9 mouse cellular contexts compared by ENCODE assay signal in genomic region chr4:129620419-129621282, GRCm38 (mm10). TPM values are rescaled to one million over a fixed set of nuclear protein-coding genes. Genes with fewer than 3 reads are reported as not detected.
DNase-seq lines count a peak whose midpoint lies in the region; ATAC-seq and TF ChIP-seq lines count a peak whose summit lies in the region.
"Had no signal": no experiment of that assay in that cellular context is flagged by ENCODE, and none has a peak within 500 bp of the region (broad histone marks: within the 10 kb centered on the region; RNA-seq: fewer than 3 reads in every experiment).

No protein-coding gene starts in this region.

- no peaks in the 10 kb centered on the region for H3K9me3 ChIP-seq in forebrain, embryonic 13.5 days (replicated peaks)
- no peaks in the 10 kb centered on the region for H3K9me3 ChIP-seq in forebrain, embryonic 15.5 days
- H3K9me3 ChIP-seq in kidney, embryonic 16.5 days (ENCODE audit: low read length): no peaks in the 10 kb centered on the region
- no peaks in the 10 kb centered on the region for H3K9me3 ChIP-seq in stomach, embryonic 16.5 days (replicated peaks; ENCODE audit: control insufficient read depth, low read length)

- peaks cover 24% of the 10 kb centered on the region for H3K36me3 ChIP-seq in forebrain, embryonic 13.5 days (ENCODE audit: poor library complexity, severe bottlenecking)
- H3K36me3 ChIP-seq in forebrain, embryonic 15.5 days: peaks cover 9% of the 10 kb centered on the region
- H3K36me3 ChIP-seq in kidney, embryonic 16.5 days (ENCODE audit: insufficient read depth, low read length): 0 out of 2 replicates have a peak, but pooled peaks cover 9% of the 10 kb centered on the region
- H3K36me3 ChIP-seq in spleen, adult 2 months (ENCODE audit: control insufficient read depth, insufficient read depth, low read length): no peaks in the 10 kb centered on the region; the same call in 1 of the 2 replicates
- H3K36me3 ChIP-seq in stomach, embryonic 16.5 days (ENCODE audit: control insufficient read depth, insufficient read depth, low read length): 0 out of 2 replicates have a peak, but pooled peaks cover 4% of the 10 kb centered on the region

- DNase-seq in kidney, postnatal 10 days: no peak
- DNase-seq in spleen, adult 2 months (ENCODE audit: low read depth in 1 of 2, low spot score in 2 of 2): no peak
- DNase-seq in spleen, postnatal 14 days (ENCODE audit: low spot score in 2 of 2): no peak
- DNase-seq in left cerebral cortex, adult 9 months (ENCODE audit: low spot score in 2 of 2): no peak

- 93% methylated on average over 11 of the region's 11 CpGs for WGBS in forebrain, embryonic 13.5 days
- WGBS in forebrain, embryonic 15.5 days: 90% methylated on average over 11 of the region's 11 CpGs
- WGBS in kidney, embryonic 16.5 days: 84% methylated on average over 11 of the region's 11 CpGs
- WGBS in spleen, adult 2 months: 91% methylated on average over 11 of the region's 11 CpGs
- 72% methylated on average over 11 of the region's 11 CpGs for WGBS in stomach, embryonic 16.5 days

- H3K4me2 ChIP-seq in forebrain, embryonic 13.5 days: no peak overlapping the region
- no peak overlapping the region for H3K4me2 ChIP-seq in forebrain, embryonic 15.5 days (replicated peaks)
- peak overlapping the region; percentile 5; the same call in 1 of the 2 replicates for H3K4me2 ChIP-seq in kidney, embryonic 16.5 days (replicated peaks; ENCODE audit: low read depth, low read length)
- H3K4me2 ChIP-seq in stomach, embryonic 16.5 days (ENCODE audit: low read depth, low read length): no peak overlapping the region; the same call in 1 of the 2 replicates

- no peak overlapping the region for H3K4me3 ChIP-seq in forebrain, embryonic 13.5 days
- H3K4me3 ChIP-seq in forebrain, embryonic 15.5 days: no peak overlapping the region
- H3K4me3 ChIP-seq in kidney, embryonic 16.5 days (ENCODE audit: low read length): no peak overlapping the region
- H3K4me3 ChIP-seq in spleen, adult 2 months (ENCODE audit: extremely low read depth, insufficient read depth, insufficient read length): peak overlapping the region; percentile 15; the same call in 1 of the 2 replicates
- H3K4me3 ChIP-seq in stomach, embryonic 16.5 days (replicated peaks; ENCODE audit: low read length): no peak overlapping the region

- no peak for ATAC-seq in forebrain, embryonic 13.5 days
- no peak for ATAC-seq in forebrain, embryonic 15.5 days (replicated peaks)
- ATAC-seq in kidney, embryonic 16.5 days (ENCODE audit: low FRiP score, low TSS enrichment): no peak
- ATAC-seq in stomach, embryonic 16.5 days (ENCODE audit: insufficient read depth, low FRiP score): no peak

- no peak for TF ChIP-seq CTCF in spleen, adult 2 months (IDR thresholded peaks at IDR 0.05; ENCODE audit: extremely low read depth, insufficient read depth, insufficient read length, insufficient replicate concordance)

- no peak for TF ChIP-seq POLR2A in spleen, adult 2 months (IDR thresholded peaks at IDR 0.05; ENCODE audit: low read depth, low read length)

- no peak overlapping the region for H3K27ac ChIP-seq in forebrain, embryonic 13.5 days
- no peak overlapping the region; the same call in 1 of the 2 replicates for H3K27ac ChIP-seq in forebrain, embryonic 15.5 days (replicated peaks)
- H3K27ac ChIP-seq in kidney, embryonic 16.5 days (ENCODE audit: low read length): peak overlapping the region; percentile 70
- peak overlapping the region; percentile 37 for H3K27ac ChIP-seq in spleen, adult 2 months (ENCODE audit: insufficient read depth, low read length)
- peak overlapping the region; percentile 43; the same call in 1 of the 2 replicates for H3K27ac ChIP-seq in stomach, embryonic 16.5 days (ENCODE audit: low read length)
- H3K27ac ChIP-seq: liver, embryonic 14.5 days had no signal

- H3K9ac ChIP-seq in forebrain, embryonic 13.5 days: 0 out of 2 replicates have a peak overlapping the region, but pooled peaks have one; percentile 6
- no peak overlapping the region for H3K9ac ChIP-seq in forebrain, embryonic 15.5 days (replicated peaks)
- no peak overlapping the region for H3K9ac ChIP-seq in kidney, embryonic 16.5 days (replicated peaks; ENCODE audit: low read length)
- H3K9ac ChIP-seq in stomach, embryonic 16.5 days (ENCODE audit: low read length): 0 out of 2 replicates have a peak overlapping the region, but pooled peaks have one; percentile 13
- H3K9ac ChIP-seq: liver, embryonic 14.5 days had no signal

- no peaks in the 10 kb centered on the region for H3K27me3 ChIP-seq in forebrain, embryonic 13.5 days
- no peaks in the 10 kb centered on the region for H3K27me3 ChIP-seq in forebrain, embryonic 15.5 days
- no peaks in the 10 kb centered on the region for H3K27me3 ChIP-seq in kidney, embryonic 16.5 days (ENCODE audit: insufficient read depth, low read length)
- no peaks in the 10 kb centered on the region for H3K27me3 ChIP-seq in spleen, adult 2 months (ENCODE audit: control insufficient read depth, insufficient read depth, low read length)
- no peaks in the 10 kb centered on the region for H3K27me3 ChIP-seq in stomach, embryonic 16.5 days (ENCODE audit: control insufficient read depth, insufficient read depth, low read length)

- H3K4me1 ChIP-seq in forebrain, embryonic 13.5 days: peaks cover 50% of the 10 kb centered on the region
- peaks cover 40% of the 10 kb centered on the region for H3K4me1 ChIP-seq in forebrain, embryonic 15.5 days
- peaks cover 40% of the 10 kb centered on the region for H3K4me1 ChIP-seq in kidney, embryonic 16.5 days (ENCODE audit: insufficient read depth, low read length)
- H3K4me1 ChIP-seq in spleen, adult 2 months (ENCODE audit: control insufficient read depth, insufficient read depth, insufficient read length): peaks cover 12% of the 10 kb centered on the region; the same call in 1 of the 2 replicates
- peaks cover 28% of the 10 kb centered on the region for H3K4me1 ChIP-seq in stomach, embryonic 16.5 days (ENCODE audit: control insufficient read depth, insufficient read depth, low read length)

RNA-seq across cellular contexts. Expression of gene Iqcc, which starts 1.8 kb away (rescaled TPM):
- polyA plus RNA-seq in forebrain, embryonic 13.5 days (2015; fragmentation: Nextera tagmentation; extraction: Ambion mirVana): 30.1 and 31.5 TPM in 2 replicates
- polyA plus RNA-seq in forebrain, embryonic 15.5 days (2015; fragmentation: Nextera tagmentation; extraction: Ambion mirVana): 31.4 and 32.5 TPM in 2 replicates
- 34.8 and 38.2 TPM in 2 replicates for polyA plus RNA-seq in kidney, embryonic 16.5 days (2015; fragmentation: Nextera tagmentation; extraction: Ambion mirVana)
- 28.3 and 31.3 TPM in 2 replicates for polyA plus RNA-seq in spleen, adult 2 months (2012; rRNA removed)
- 27.4 and 34.7 TPM in 2 replicates for polyA plus RNA-seq in stomach, embryonic 16.5 days (2015; fragmentation: Nextera tagmentation; extraction: Ambion mirVana)

RNA-seq across cellular contexts. Expression of gene Ccdc28b, which starts 3.1 kb away (rescaled TPM):
- 97.7 and 104 TPM in 2 replicates for polyA plus RNA-seq in forebrain, embryonic 13.5 days (2015; fragmentation: Nextera tagmentation; extraction: Ambion mirVana)
- polyA plus RNA-seq in forebrain, embryonic 15.5 days (2015; fragmentation: Nextera tagmentation; extraction: Ambion mirVana): 119 and 124 TPM in 2 replicates
- polyA plus RNA-seq in kidney, embryonic 16.5 days (2015; fragmentation: Nextera tagmentation; extraction: Ambion mirVana): 64.1 and 71.7 TPM in 2 replicates
- 16.3 and 19.7 TPM in 2 replicates for polyA plus RNA-seq in spleen, adult 2 months (2012; rRNA removed)
- 49.6 and 58.4 TPM in 2 replicates for polyA plus RNA-seq in stomach, embryonic 16.5 days (2015; fragmentation: Nextera tagmentation; extraction: Ambion mirVana)

RNA-seq across cellular contexts. Expression of gene Dcdc2b, which starts 6.6 kb away (rescaled TPM):
- 2.3 and 4.5 TPM in 2 replicates for polyA plus RNA-seq in forebrain, embryonic 13.5 days (2015; fragmentation: Nextera tagmentation; extraction: Ambion mirVana)
- 3.5 and 3.7 TPM in 2 replicates for polyA plus RNA-seq in forebrain, embryonic 15.5 days (2015; fragmentation: Nextera tagmentation; extraction: Ambion mirVana)
- 2.6 and 3.2 TPM in 2 replicates for polyA plus RNA-seq in kidney, embryonic 16.5 days (2015; fragmentation: Nextera tagmentation; extraction: Ambion mirVana)
- polyA plus RNA-seq in spleen, adult 2 months (2012; rRNA removed): 1.4 and 2.8 TPM in 2 replicates
- polyA plus RNA-seq in stomach, embryonic 16.5 days (2015; fragmentation: Nextera tagmentation; extraction: Ambion mirVana): 1.3 and 3.0 TPM in 2 replicates

RNA-seq across cellular contexts. Expression of gene Tmem234, which starts 20.2 kb away (rescaled TPM):
- 186 and 193 TPM in 2 replicates for polyA plus RNA-seq in forebrain, embryonic 13.5 days (2015; fragmentation: Nextera tagmentation; extraction: Ambion mirVana)
- 160 and 165 TPM in 2 replicates for polyA plus RNA-seq in forebrain, embryonic 15.5 days (2015; fragmentation: Nextera tagmentation; extraction: Ambion mirVana)
- polyA plus RNA-seq in kidney, embryonic 16.5 days (2015; fragmentation: Nextera tagmentation; extraction: Ambion mirVana): 216 and 221 TPM in 2 replicates
- polyA plus RNA-seq in spleen, adult 2 months (2012; rRNA removed): 119 and 129 TPM in 2 replicates
- polyA plus RNA-seq in stomach, embryonic 16.5 days (2015; fragmentation: Nextera tagmentation; extraction: Ambion mirVana): 181 and 190 TPM in 2 replicates

RNA-seq across cellular contexts. Expression of gene Eif3i, which starts 20.2 kb away (rescaled TPM):
- polyA plus RNA-seq in forebrain, embryonic 13.5 days (2015; fragmentation: Nextera tagmentation; extraction: Ambion mirVana): 251 and 261 TPM in 2 replicates
- 223 and 225 TPM in 2 replicates for polyA plus RNA-seq in forebrain, embryonic 15.5 days (2015; fragmentation: Nextera tagmentation; extraction: Ambion mirVana)
- polyA plus RNA-seq in kidney, embryonic 16.5 days (2015; fragmentation: Nextera tagmentation; extraction: Ambion mirVana): 296 and 307 TPM in 2 replicates
- polyA plus RNA-seq in spleen, adult 2 months (2012; rRNA removed): 185 and 203 TPM in 2 replicates
- 239 and 253 TPM in 2 replicates for polyA plus RNA-seq in stomach, embryonic 16.5 days (2015; fragmentation: Nextera tagmentation; extraction: Ambion mirVana)

Comparison
In these comparisons a context has a peak if more than half of its experiments do, and no peak if none do; other contexts are left out.
1. H3K9ac ChIP-seq: peak in forebrain, embryonic 13.5 days (single experiment) and stomach, embryonic 16.5 days (single experiment); none in forebrain, embryonic 15.5 days (single experiment) and kidney, embryonic 16.5 days (single experiment).
2. H3K27ac ChIP-seq: peak in kidney, embryonic 16.5 days (single experiment), spleen, adult 2 months (single experiment) and stomach, embryonic 16.5 days (single experiment); none in forebrain, embryonic 13.5 days (single experiment) and forebrain, embryonic 15.5 days (single experiment).